Mouse (Mus musculus): ENCODE measurements around the gene Frmd5. TPM values are rescaled to one million over a fixed set of nuclear protein-coding genes. Genes with fewer than 3 reads are reported as not detected.

Frmd5 gene
- polyA plus RNA-seq, 1 experiment from 2014 or later: 0.42 TPM

GRCm38 (mm10) chr2:121628290-121628689, 178.6 kb downstream of the Frmd5 start:
- H3K4me2 ChIP-seq (ENCODE audit: low read length): no peak overlapping the region
- no peaks in the 10 kb centered on the region for H3K4me1 ChIP-seq (replicated peaks; ENCODE audit: insufficient read depth, low read length)
- TF ChIP-seq CTCF (IDR thresholded peaks at IDR 0.05; ENCODE audit: low read depth): no peak
- H3K9me3 ChIP-seq (replicated peaks; ENCODE audit: low read length): no peaks in the 10 kb centered on the region
- no peak overlapping the region for H3K9ac ChIP-seq (ENCODE audit: low read depth, low read length)
- DNase-seq (ENCODE audit: low spot score) (peak; percentile 69), ATAC-seq (replicated peaks; ENCODE audit: low FRiP score, low read depth) (no peak)
- H3K27ac ChIP-seq: no peak overlapping the region
- H3K27me3 ChIP-seq (ENCODE audit: insufficient read depth, low read length): no peaks in the 10 kb centered on the region
- no peak overlapping the region for H3K4me3 ChIP-seq (replicated peaks; ENCODE audit: low read depth, low read length)
- 41% methylated on average over 10 of the region's 10 CpGs for WGBS
- no peaks in the 10 kb centered on the region for H3K36me3 ChIP-seq (ENCODE audit: insufficient read depth, low read length)

DNA sequence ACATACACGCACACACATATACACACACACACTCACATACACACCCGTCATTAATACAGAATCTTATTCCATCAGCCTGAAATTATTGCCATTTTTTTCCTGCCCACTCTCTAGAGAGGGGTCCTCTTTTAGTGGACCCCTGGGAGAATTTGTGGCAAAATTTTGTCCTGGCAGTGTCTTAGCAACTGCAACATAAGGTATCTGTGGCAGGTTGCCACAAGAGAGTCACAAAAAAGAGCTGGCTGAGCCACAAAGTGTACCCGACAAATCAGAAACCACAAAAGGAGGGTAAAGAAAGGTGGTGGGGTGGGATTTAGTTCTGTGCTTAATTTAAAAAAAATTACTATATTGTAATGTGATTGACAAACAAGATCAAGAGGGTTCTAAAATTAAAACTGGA, 181.0 kb downstream of the Frmd5 start:
- Histone ChIP-seq H3K4me1 (replicated peaks; ENCODE audit: insufficient read depth, low read length) (no peaks in the 10 kb centered on the region), H3K27me3 (ENCODE audit: insufficient read depth, low read length) (no peaks in the 10 kb centered on the region), H3K4me2 (ENCODE audit: low read length) (no peak overlapping the region), H3K27ac (no peak overlapping the region), H3K36me3 (ENCODE audit: insufficient read depth, low read length) (no peaks in the 10 kb centered on the region), H3K4me3 (replicated peaks; ENCODE audit: low read depth, low read length) (no peak overlapping the region), H3K9ac (ENCODE audit: low read depth, low read length) (no peak overlapping the region), H3K9me3 (replicated peaks; ENCODE audit: low read length) (no peaks in the 10 kb centered on the region)
- ATAC-seq (replicated peaks; ENCODE audit: low FRiP score, low read depth): no peak
- WGBS: 94% methylated on average over 3 of the region's 3 CpGs
- no peak for TF ChIP-seq CTCF (IDR thresholded peaks at IDR 0.05; ENCODE audit: low read depth)
- no peak for DNase-seq (ENCODE audit: low spot score)

DNA sequence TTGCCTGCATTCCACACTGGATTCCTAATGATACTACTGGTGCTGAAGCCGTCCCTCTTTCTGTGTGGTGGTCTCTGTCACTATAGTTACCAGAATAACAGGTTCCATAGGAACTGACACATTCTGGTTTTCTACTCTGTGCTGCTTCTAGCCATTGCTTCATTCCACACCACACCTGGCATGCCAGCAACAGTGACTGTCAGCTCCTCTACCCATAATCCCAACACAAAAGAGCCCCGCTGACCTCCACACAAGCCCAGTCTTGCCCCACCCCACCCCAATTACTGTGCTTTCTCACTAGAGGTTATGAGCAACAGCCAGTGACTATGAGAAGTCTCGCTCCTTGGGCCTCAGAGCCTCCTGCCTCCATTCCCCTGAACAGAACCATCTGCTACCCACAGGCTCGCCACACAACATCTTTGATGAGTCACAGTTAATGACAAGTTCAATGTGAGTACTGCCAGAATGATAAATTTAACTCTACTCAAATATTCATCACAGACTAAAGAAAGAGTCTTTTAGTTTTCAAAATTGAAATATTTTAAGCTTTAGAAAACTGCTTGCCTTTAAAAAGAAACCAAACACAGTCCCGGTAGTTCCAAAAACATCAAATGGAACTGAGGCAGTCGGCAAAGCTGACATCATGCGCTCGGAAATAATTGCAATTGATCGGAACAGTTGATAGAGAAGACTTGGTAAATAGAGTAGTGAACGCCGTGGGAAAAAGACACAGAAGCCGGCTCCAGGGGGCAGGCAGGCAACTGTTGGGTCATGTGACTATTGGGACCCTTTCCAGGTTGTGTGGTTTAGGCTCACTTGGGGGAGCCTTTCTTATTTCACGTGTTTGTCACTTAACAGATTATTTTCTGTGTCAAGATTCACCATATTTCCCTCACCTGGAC, 185.4 kb downstream of the Frmd5 start:
- whole genome bisulfite sequencing: 54% methylated on average over 13 of the region's 13 CpGs

DNA sequence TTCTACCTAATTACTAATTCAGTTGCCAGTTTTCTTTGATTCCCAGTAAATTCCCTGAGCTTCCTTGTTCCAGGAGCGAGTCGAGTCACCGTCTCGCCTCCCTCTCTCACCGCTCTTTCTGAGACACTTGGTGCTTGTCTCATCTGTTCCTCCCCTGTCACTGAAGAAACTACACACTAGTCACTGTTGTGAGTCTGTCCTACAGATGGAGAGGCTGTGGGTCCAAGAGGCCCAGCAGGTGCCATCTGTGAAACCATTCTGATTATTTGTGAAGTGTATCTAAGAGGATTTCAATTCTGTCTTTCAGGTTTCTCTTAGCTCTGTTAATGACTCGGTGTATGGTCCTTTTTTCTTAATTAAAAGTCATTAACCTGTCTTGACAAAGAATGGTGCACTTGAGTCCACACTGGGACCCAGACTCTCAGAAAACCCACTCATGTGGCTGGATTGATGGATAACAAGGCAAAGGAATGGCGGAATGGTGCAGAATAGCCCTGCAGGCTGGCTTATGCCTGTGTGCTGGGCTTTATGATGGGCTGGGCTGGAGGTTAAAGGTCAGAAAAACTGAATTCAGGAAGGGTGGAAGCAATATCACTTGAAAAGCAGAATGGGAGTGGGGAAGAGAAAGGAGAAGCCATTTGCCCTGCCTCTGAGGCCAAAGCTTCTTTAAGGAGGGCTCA, 186.2 kb downstream of the Frmd5 start:
- H3K4me2 ChIP-seq (ENCODE audit: low read length): no peak overlapping the region
- no peaks in the 10 kb centered on the region for H3K36me3 ChIP-seq (ENCODE audit: insufficient read depth, low read length)
- H3K27ac ChIP-seq: no peak overlapping the region
- no peaks in the 10 kb centered on the region for H3K27me3 ChIP-seq (ENCODE audit: insufficient read depth, low read length)
- H3K4me3 ChIP-seq (replicated peaks; ENCODE audit: low read depth, low read length): no peak overlapping the region
- ATAC-seq (replicated peaks; ENCODE audit: low FRiP score, low read depth) (no peak), DNase-seq (ENCODE audit: low spot score) (no peak)
- H3K9me3 ChIP-seq (replicated peaks; ENCODE audit: low read length): no peaks in the 10 kb centered on the region
- no peak for TF ChIP-seq CTCF (IDR thresholded peaks at IDR 0.05; ENCODE audit: low read depth)
- WGBS: 85% methylated on average over 7 of the region's 7 CpGs
- no peaks in the 10 kb centered on the region for H3K4me1 ChIP-seq (replicated peaks; ENCODE audit: insufficient read depth, low read length)
- no peak overlapping the region for H3K9ac ChIP-seq (ENCODE audit: low read depth, low read length)

More for the DNA sequence above, 185.4 kb downstream of the Frmd5 start:
- no peak for ATAC-seq (replicated peaks; ENCODE audit: low FRiP score, low read depth)
- no peak for TF ChIP-seq CTCF (IDR thresholded peaks at IDR 0.05; ENCODE audit: low read depth)
- no peak overlapping the region for H3K27ac ChIP-seq
- no peaks in the 10 kb centered on the region for H3K36me3 ChIP-seq (ENCODE audit: insufficient read depth, low read length)
- no peak overlapping the region for H3K4me3 ChIP-seq (replicated peaks; ENCODE audit: low read depth, low read length)
- H3K9me3 ChIP-seq (replicated peaks; ENCODE audit: low read length): no peaks in the 10 kb centered on the region
- no peaks in the 10 kb centered on the region for H3K27me3 ChIP-seq (ENCODE audit: insufficient read depth, low read length)
- DNase-seq (ENCODE audit: low spot score): peak; percentile 39
- H3K4me1 ChIP-seq (replicated peaks; ENCODE audit: insufficient read depth, low read length): no peaks in the 10 kb centered on the region
- no peak overlapping the region for H3K9ac ChIP-seq (ENCODE audit: low read depth, low read length)
- no peak overlapping the region for H3K4me2 ChIP-seq (ENCODE audit: low read length)

GRCm38 (mm10) chr2:121615199-121615559, 191.7 kb downstream of the Frmd5 start:
- Histone ChIP-seq H3K27me3 (ENCODE audit: insufficient read depth, low read length) (no peaks in the 10 kb centered on the region), H3K4me1 (replicated peaks; ENCODE audit: insufficient read depth, low read length) (no peaks in the 10 kb centered on the region), H3K9ac (ENCODE audit: low read depth, low read length) (no peak overlapping the region), H3K27ac (no peak overlapping the region), H3K36me3 (ENCODE audit: insufficient read depth, low read length) (no peaks in the 10 kb centered on the region), H3K4me2 (ENCODE audit: low read length) (no peak overlapping the region), H3K9me3 (replicated peaks; ENCODE audit: low read length) (no peaks in the 10 kb centered on the region), H3K4me3 (replicated peaks; ENCODE audit: low read depth, low read length) (no peak overlapping the region)
- no peak for TF ChIP-seq CTCF (IDR thresholded peaks at IDR 0.05; ENCODE audit: low read depth)
- no peak for DNase-seq (ENCODE audit: low spot score)
- 73% methylated on average over 7 of the region's 7 CpGs for WGBS
- no peak for ATAC-seq (replicated peaks; ENCODE audit: low FRiP score, low read depth)

- Histone ChIP-seq H3K27ac (no peak overlapping the region), H3K4me3 (replicated peaks; ENCODE audit: low read depth, low read length) (no peak overlapping the region), H3K4me1 (replicated peaks; ENCODE audit: insufficient read depth, low read length) (no peaks in the 10 kb centered on the region), H3K4me2 (ENCODE audit: low read length) (no peak overlapping the region), H3K36me3 (ENCODE audit: insufficient read depth, low read length) (no peaks in the 10 kb centered on the region), H3K9ac (ENCODE audit: low read depth, low read length) (no peak overlapping the region), H3K9me3 (replicated peaks; ENCODE audit: low read length) (no peaks in the 10 kb centered on the region), H3K27me3 (ENCODE audit: insufficient read depth, low read length) (no peaks in the 10 kb centered on the region)
- 81% methylated on average over 9 of the region's 9 CpGs for WGBS
- no peak for ATAC-seq (replicated peaks; ENCODE audit: low FRiP score, low read depth)
- no peak for DNase-seq (ENCODE audit: low spot score)
- no peak for TF ChIP-seq CTCF (IDR thresholded peaks at IDR 0.05; ENCODE audit: low read depth)
Measured at GRCm38 (mm10) chr2:121614483-121615198, 192.2 kb downstream of the Frmd5 start.

All from kidney, postnatal 0 days (tissue).